Mouse (Mus musculus) lung, postnatal 36 days (tissue): ENCODE data around the gene Fance.
A peak's percentile ranks its signal among the peaks of the same experiment; 100 is the strongest.

Source experiments
- DNase-seq: peaks from one replicate; pipeline ENCODE4 v3.0.0; 2022; ENCODE audit warnings: mixed read lengths

The Fance gene

GRCm38 (mm10) chr17:28313212-28313879 lies at the start of gene Fance:
Gene Fance, plus strand, starts transcription at chr17:28313519.
- peak; percentile 99 for DNase-seq

GRCm38 (mm10) chr17:28267251-28267650 lies 46.1 kb upstream of the Fance start:
- DNase-seq, result no peak

- DNase-seq, result peak; percentile 29
Observed at GRCm38 (mm10) chr17:28270165-28270564, 43.2 kb upstream of the Fance start.

- peak; percentile 41 for DNase-seq
Observed at GRCm38 (mm10) chr17:28271537-28272266, 41.6 kb upstream of the Fance start.

- DNase-seq, result no peak
Observed at GRCm38 (mm10) chr17:28272281-28272680, 41.0 kb upstream of the Fance start.

- no peak for DNase-seq
Observed at GRCm38 (mm10) chr17:28272837-28273236, 40.5 kb upstream of the Fance start.

DNA sequence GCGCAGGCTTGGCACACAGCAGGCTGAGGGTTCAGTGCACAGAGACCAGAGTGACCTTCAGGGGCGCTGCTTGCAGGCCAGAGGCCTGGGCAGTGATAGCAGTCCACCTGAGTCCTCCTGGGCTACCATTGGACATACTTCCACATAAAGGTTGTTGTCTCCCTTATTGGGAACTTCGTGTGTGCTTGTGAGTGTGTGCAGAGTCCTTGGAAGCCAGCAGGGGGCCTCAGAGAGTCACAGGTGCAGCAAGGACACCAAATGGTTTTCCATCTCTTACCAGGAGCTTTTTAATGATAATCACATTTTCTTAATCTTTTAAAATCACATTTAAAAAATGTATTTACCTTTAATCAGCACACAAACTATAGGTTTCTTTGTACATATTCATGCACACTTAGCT lies 38.6 kb upstream of the Fance start:
- DNase-seq, result peak; percentile 48

- DNase-seq, result no peak
Observed at GRCm38 (mm10) chr17:28277226-28277625, 36.1 kb upstream of the Fance start.

DNA sequence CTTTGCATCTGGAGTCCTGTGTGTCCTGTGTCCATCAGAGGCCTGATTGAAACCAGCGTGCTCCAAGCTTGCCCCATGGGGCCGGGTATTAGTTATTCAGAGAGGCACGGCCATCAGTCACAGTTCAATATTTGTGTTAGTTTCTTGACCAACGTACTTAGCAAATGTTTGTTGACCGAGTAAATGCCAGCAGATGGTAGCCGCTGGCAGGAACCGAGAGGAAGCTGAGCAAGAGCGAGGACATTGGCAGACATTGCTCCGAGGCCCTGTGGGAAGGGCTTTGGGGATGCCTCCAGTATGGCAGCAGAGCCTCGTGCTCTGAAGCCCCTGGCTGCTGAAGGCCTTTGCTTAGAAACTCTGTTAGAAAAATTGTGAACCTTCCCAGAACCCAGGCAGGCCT lies 35.6 kb upstream of the Fance start:
- peak; percentile 28 for DNase-seq

- no peak for DNase-seq
Observed at GRCm38 (mm10) chr17:28278156-28278555, 35.2 kb upstream of the Fance start.

DNA sequence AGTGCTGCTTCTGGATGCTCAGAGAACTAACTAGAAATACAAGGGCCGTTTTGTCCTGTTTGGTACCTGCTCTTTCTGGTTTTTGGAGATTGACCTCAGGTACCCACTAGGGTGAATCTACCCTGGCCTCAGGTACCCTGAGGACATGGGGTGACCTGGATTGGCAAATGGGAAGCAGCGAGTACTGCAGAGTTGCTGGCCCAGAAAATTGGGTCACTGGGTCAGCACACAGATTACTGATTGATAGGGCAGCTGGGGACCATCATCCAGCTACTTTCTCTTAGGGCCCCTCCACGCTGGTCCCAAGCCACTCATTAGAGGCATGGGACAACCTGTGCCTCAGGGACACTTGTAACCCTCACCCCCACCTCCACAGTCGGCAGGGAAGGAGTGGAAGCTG lies 34.1 kb upstream of the Fance start:
- no peak for DNase-seq

GRCm38 (mm10) chr17:28279780-28280422 lies 33.4 kb upstream of the Fance start:
- peak; percentile 80 for DNase-seq

GRCm38 (mm10) chr17:28280423-28280800 lies 32.9 kb upstream of the Fance start:
- DNase-seq, result no peak

DNA sequence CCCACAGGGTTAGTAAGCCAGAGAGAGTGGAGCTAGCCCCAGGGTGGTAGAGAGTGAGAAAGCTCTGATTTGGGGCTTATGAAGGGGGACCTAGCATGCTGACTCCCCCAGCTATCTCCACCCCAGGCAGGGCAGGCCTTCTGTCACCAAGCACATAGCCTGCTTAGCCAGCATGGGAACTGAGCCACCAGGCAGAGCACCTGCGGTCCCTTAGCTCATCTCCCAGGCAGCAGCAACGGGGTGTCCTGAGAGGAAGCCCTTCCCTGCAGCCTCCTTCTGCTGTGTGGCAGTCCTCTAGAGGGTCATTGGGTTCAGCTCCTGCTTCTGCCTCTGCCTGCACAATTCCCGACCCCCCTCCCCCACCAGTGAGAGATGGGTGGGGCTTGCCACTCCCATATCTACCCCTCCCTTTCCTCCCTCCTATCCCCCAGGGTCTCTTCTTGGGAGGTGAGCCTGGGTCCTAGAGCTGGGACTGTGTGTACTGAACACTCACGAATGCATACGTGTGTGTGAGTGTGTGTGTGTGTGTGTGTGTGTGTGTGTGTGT lies 32.4 kb upstream of the Fance start:
- DNase-seq, result no peak

DNA sequence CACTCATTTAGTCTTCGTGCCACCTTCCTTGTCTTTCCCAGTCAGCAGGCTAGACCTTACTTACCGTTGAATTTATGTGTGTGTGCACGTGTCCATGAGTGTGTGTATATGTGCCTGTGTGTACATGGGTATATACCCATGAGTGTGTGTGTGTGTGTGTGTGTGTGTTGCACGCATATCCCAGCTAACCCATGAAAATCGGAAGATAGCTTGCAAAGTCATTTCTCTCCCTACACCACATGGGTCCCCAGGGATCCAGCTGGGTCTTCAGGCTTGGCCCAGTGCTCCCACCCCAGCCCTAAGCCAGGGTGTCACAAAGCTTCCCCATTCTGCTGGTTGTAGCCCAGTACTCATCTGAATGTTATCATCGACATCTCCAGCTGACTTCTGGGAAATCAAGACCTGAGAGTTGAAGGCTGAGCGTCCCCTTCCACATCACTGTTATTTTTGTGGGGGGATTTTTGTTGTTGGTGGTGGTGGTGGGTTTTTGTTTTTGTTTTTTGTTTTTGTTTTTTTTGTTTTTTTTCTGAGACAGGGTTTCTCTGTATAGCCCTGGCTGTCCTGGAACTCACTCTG lies 31.4 kb upstream of the Fance start:
- DNase-seq, result no peak

DNA sequence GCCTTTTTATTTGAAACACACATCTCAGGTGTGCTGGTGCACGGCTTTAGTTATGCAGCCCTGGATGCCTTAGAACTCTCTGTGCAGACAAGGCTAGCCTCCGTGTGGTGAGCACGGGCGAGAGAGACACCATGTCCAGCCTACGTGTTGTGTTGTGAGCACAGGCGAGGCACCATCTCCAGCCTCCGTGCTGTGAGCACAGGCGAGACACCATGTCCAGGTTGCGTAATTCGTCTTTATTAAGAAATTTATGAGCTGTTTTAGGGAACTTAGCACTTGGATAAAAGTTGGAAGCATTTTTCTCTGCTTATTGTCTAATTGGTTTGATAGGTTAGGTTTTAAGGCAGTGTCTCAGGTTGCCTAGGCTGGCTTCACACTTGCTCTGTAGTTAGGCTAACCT lies 30.1 kb upstream of the Fance start:
- DNase-seq, result no peak

- DNase-seq, result no peak
Observed at GRCm38 (mm10) chr17:28286133-28286532, 27.2 kb upstream of the Fance start.

DNA sequence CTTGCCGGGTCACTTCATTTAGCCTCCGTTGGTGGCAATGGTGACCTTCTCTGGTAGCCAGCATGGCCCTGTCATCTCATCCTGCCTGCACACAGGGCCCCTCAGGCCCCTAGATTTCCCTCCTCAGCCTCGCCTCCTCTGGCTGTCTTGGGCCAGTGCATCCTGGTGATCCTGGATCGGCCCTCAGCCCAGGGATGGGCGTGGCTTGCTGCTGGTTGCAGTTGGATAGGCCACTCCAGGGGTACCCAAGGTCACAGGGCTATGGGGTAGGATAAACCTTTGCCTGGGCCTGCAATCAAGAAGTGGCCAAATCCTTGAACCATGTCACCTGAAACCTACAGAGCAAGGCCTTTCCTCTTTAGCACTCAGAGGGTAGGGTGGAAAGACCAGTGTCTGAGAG lies 26.4 kb upstream of the Fance start:
- no peak for DNase-seq

GRCm38 (mm10) chr17:28287578-28287977 lies 25.7 kb upstream of the Fance start:
- no peak for DNase-seq

- DNase-seq, result peak; percentile 25
Observed at GRCm38 (mm10) chr17:28287980-28288379, 25.3 kb upstream of the Fance start.

DNA sequence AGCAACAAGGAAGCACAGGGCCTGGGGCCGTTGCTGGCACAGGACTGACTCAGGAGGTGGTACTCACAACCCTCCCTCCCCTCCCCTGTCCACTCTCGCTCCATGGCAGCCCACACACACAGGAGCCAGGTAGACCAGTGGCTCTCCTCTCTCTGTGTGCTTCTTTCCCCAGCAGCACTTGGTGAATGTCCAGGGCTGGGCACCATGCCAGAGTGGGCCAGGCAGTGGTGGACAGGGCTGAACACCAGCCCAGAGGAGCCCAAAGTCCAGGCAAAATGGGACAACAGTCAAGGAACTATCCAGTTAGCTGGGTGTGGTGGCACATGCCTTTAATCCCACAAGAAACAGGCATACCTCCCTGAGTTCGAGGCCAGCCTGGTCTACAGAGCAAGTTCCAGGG lies 23.1 kb upstream of the Fance start:
- peak; percentile 56 for DNase-seq

- peak; percentile 65 for DNase-seq
Observed at GRCm38 (mm10) chr17:28290671-28291070, 22.6 kb upstream of the Fance start.

DNA sequence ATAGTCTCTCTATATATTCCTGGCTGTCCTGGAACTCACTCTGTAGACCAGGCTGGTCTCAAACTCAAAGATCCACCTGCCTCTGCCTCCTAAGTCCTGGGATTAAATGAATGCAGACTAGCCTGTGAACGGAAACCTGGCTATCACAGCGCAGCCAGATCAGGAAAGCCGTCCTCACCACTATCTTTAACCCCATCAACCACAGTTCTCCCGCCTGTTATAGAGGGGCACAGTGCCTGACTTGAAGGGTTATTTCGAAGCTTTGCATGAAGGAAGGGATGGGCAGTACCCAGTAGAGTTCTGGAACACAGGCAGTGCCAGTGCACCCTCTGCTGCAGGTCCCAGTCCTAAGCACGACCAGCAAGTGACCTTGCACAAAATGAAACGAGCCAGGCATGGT lies 22.0 kb upstream of the Fance start:
- no peak for DNase-seq
